Mouse (Mus musculus) B cell, adult (primary cell): ENCODE measurements around the gene Gm4201. TPM values are rescaled to one million over a fixed set of nuclear protein-coding genes. Genes with fewer than 3 reads are reported as not detected.

Experiments
- total RNA-seq: library from RNA; stranded (reverse); gene quantifications from 4 replicates; pipeline ENCODE4 v1.2.4, GENCODE M21; 2023; ENCODE audit not compliant: inconsistent age

Gene Gm4201
- not detected in 4 replicates for total RNA-seq

GRCm38 (mm10) chr7:22565243-22565642 is at the start of gene Gm4201:
Gene Gm4201 (minus strand): TSS chr7:22565343.

GRCm38 (mm10) chr7:22588027-22588426 is 22.9 kb upstream of the Gm4201 start, which contains the start of gene Gm4565:
Gene Gm4565 (minus strand): TSS chr7:22588127.

GRCm38 (mm10) chr7:22534787-22535186 is 30.4 kb downstream of the Gm4201 start, which contains the start of gene Gm8677:
Gene Gm8677 (minus strand): TSS chr7:22534887.

GRCm38 (mm10) chr7:22522667-22523066 is 42.5 kb downstream of the Gm4201 start, which contains the start of gene Vmn1r152:
Gene Vmn1r152 (plus strand): TSS chr7:22522967.

Other genes starting within 250 kb of the Gm4201 start
- not detected in 4 replicates for gene Gm4187, start 235.6 kb downstream of the Gm4201 start, total RNA-seq
- gene Gm8660, start 194.3 kb downstream of the Gm4201 start, total RNA-seq = not detected in 4 replicates
- gene Vmn1r148, start 151.8 kb downstream of the Gm4201 start, total RNA-seq = not detected in 4 replicates
- not detected in 4 replicates for gene Vmn1r149, start 127.1 kb downstream of the Gm4201 start, total RNA-seq
- gene Gm10665, start 101.3 kb downstream of the Gm4201 start, total RNA-seq = not detected in 4 replicates
- not detected in 4 replicates for gene Vmn1r151, start 65.7 kb downstream of the Gm4201 start, total RNA-seq
- not detected in 4 replicates for gene Vmn1r152, start 42.4 kb downstream of the Gm4201 start, total RNA-seq
- gene Gm8677, start 30.5 kb downstream of the Gm4201 start, total RNA-seq = not detected in 4 replicates
- not detected in 4 replicates for gene Gm4565, start 22.8 kb upstream of the Gm4201 start, total RNA-seq
- gene Vmn1r155, start 92.7 kb upstream of the Gm4201 start, total RNA-seq = not detected in 4 replicates
- not detected in 4 replicates for gene Gm8693, start 127.0 kb upstream of the Gm4201 start, total RNA-seq
- gene Gm4567, start 154.4 kb upstream of the Gm4201 start, total RNA-seq = not detected in 4 replicates
- not detected in 4 replicates for gene Vmn1r157, start 196.4 kb upstream of the Gm4201 start, total RNA-seq
- not detected in 4 replicates for gene Vmn1r158, start 225.4 kb upstream of the Gm4201 start, total RNA-seq